Mouse (Mus musculus): ENCODE measurements at regions not wholly inside any gene's neighbourhood (a gene's known extent, or its start where the extent isn't known, plus 50 kb on each side); places are given as distances from the start of the nearest gene placed in this dataset.

DNA sequence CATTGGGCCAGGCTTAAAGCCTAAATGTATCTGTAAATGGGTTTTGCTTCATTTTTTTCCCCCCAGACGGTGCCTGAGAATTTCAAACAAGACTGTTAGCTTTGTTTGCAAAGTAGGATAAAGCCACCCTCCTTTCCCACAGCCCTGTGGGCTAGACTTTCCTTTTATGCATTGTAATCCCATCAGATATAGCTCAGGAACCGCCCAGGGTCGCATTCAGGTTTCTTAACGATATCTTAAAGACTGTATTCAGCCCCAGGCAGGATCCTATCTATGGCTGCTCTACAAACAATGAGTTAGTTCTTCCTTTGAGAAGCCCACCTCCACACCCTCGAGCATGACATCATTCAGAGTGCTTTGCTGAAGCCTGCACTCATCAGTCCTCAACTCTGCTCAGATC is 509.2 kb downstream of the Plekhb2 start:
- TF ChIP-seq CTCF (IDR thresholded peaks at IDR 0.05; ENCODE audit: insufficient read depth, low read depth, low read length) = no peak
- TF ChIP-seq POLR2A (IDR thresholded peaks at IDR 0.05; ENCODE audit: insufficient read depth, low read depth, low read length) = no peak

All from olfactory bulb, adult 2 months (tissue).